Mouse (Mus musculus) gastrocnemius, adult 2 months (tissue): ENCODE results near the gene Mrpl27. TPM values are rescaled to one million over a fixed set of nuclear protein-coding genes. Genes with fewer than 3 reads are reported as not detected.

Experiments used
- DNase-seq: peaks from one replicate; pipeline ENCODE4 v3.0.0; 2022
- H3K27ac ChIP-seq: fragments of 200-600 bp; 2 replicates; pipeline ENCODE4 v1.8.1; 2022; ENCODE audit warnings: mild to moderate bottlenecking
- H3K4me3 ChIP-seq: fragments of 200-600 bp; 2 replicates; pipeline ENCODE4 v1.8.1; 2022; ENCODE audit warnings: mild to moderate bottlenecking, moderate library complexity
- CTCF ChIP-seq: fragments of 200-600 bp; IDR thresholded peaks from 2 replicates; pipeline ENCODE4 v1.8.1; 2022; ENCODE audit warnings: antibody characterized with exemption, mild to moderate bottlenecking, moderate library complexity
- intact Hi-C: fragments of 180-260 bp; cut with DNase I; formaldehyde crosslinking; loops from one replicate; pipeline ENCODE4 v1.15.1; 2025
- total RNA-seq, 2 experiments: library from RNA; stranded (reverse); gene quantifications; 2 replicates each; pipeline ENCODE4 v1.2.3; 2021

Gene Mrpl27
- total RNA-seq, 2 experiments from 2014 or later = 50.4 to 59.8 TPM

DNA sequence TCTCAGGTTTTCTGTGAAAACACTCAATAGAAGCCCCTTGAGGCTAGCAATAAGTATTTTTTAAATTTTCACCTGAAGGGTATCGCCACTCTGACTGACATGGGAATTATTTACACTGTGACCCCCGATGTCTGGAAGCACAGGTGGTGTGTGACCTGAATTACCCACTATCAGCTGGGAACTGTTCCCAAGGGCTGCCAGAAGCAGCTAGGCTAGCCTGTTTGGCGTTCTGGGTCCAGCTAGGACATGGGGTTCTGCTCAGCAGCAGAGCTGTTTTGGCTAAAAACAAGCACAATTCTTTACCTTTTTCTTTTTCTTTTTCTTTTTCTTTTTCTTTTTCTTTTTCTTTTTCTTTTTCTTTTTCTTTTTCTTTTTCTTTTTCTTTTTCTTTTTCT is 48.6 kb downstream of the Mrpl27 start:
- no peak overlapping the region for H3K27ac ChIP-seq
- no peak for DNase-seq
- no peak overlapping the region for H3K4me3 ChIP-seq
- intact Hi-C loops = no loop called here
- no peak for TF ChIP-seq CTCF

DNA sequence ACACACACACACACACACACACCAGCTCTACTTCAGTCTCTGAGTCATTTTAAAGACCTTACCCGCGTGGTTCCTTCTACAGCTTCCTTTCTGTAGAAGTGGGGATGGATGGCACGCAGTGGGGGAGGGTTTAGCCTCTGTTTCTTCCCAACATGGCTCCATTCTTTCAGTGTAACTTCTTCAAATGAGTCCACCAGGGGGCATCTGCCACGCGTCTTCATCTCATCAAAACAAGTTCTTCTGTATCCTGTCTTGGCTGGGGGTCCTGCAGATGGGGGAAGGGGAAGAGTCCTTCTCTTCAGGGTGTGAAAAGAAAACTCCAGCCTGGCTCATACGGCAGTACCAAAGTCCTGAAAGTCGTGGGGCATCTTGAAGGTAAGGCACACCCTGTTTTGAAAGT is 50.5 kb downstream of the Mrpl27 start:
- TF ChIP-seq CTCF = no peak
- Histone ChIP-seq H3K4me3 (no peak overlapping the region), H3K27ac (no peak overlapping the region)
- no peak for DNase-seq
- intact Hi-C loops = no loop called here

DNA sequence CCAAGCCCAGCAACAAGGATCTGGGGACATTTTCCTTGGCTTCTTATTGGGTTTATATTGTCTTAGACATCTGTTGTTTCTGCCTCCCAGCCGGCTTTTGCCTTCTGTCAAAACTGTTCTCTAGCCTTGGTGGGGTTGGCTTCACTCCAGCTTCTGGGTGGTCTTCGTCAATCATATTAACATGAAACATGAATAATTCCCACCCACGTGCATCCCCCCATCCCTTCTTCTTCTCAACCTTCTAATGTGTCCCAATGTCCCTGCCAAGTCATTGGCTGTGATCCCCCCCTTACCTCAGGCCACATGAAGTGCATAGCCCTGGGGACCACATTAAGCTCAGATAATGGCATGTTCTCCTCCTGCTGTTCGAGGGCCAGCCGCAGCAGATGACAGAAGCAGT is 50.9 kb downstream of the Mrpl27 start, which contains the start of gene Gm11541:
TSS of gene Gm11541 (minus strand) at position 28 of the 400 bp plus-strand sequence.
- TF ChIP-seq CTCF = no peak
- no peak within 1 kb of the TSS for H3K27ac ChIP-seq
- intact Hi-C loops = no loop called here

More for the DNA sequence above, 50.9 kb downstream of the Mrpl27 start, which contains the start of gene Gm11541:
- no peak within 1 kb of the TSS for H3K4me3 ChIP-seq
- no peak for DNase-seq

Other genes starting within 250 kb of the Mrpl27 start
- gene Cacna1g, start 179.6 kb upstream of the Mrpl27 start, total RNA-seq = 1 to 10 TPM; 1.2 to 3.0 TPM
- gene Spata20, start 167.6 kb upstream of the Mrpl27 start, total RNA-seq = not detected
- under 1 TPM in 1 of 2 experiments, not detected in 1; 0.05 TPM for gene Epn3, start 153.8 kb upstream of the Mrpl27 start, total RNA-seq
- gene Mycbpap, start 132.0 kb upstream of the Mrpl27 start, total RNA-seq = not detected
- gene Rsad1, start 104.5 kb upstream of the Mrpl27 start, total RNA-seq = 1 to 10 TPM; 2.9 to 4.1 TPM
- gene Chad, start 88.7 kb upstream of the Mrpl27 start, total RNA-seq = 10 to 100 TPM in 1 of 2 experiments, 1 to 10 TPM in 1; 9.5 to 69.2 TPM
- gene Acsf2, start 51.9 kb upstream of the Mrpl27 start, total RNA-seq = 1 to 10 TPM; 1.6 to 3.6 TPM
- gene Lrrc59, start 24.0 kb upstream of the Mrpl27 start, total RNA-seq = 10 to 100 TPM; 35.8 to 37.5 TPM
- not detected for gene Eme1, start 197 bp downstream of the Mrpl27 start, total RNA-seq
- 1 to 10 TPM; 3.6 to 3.9 TPM for gene Xylt2, start 23.7 kb downstream of the Mrpl27 start, total RNA-seq
- gene Gm11541, start 50.7 kb downstream of the Mrpl27 start, total RNA-seq = not detected
- 1 to 10 TPM in 1 of 2 experiments, under 1 TPM in 1; 0.82 to 1.3 TPM for gene Cdc34b, start 88.0 kb downstream of the Mrpl27 start, total RNA-seq
- gene Tmem92, start 128.9 kb downstream of the Mrpl27 start, total RNA-seq = not detected